Mouse (Mus musculus): ENCODE results near the gene Timd2. TPM values are rescaled to one million over a fixed set of nuclear protein-coding genes. Genes with fewer than 3 reads are reported as not detected.
"Not testable (repeated sequence)": the region's sequence is repeated elsewhere in the genome, so short reads cannot be mapped to it uniquely, and the experiment has no call there.

The Timd2 gene
- polyA plus RNA-seq, 1 experiment = 7.5 TPM

DNA sequence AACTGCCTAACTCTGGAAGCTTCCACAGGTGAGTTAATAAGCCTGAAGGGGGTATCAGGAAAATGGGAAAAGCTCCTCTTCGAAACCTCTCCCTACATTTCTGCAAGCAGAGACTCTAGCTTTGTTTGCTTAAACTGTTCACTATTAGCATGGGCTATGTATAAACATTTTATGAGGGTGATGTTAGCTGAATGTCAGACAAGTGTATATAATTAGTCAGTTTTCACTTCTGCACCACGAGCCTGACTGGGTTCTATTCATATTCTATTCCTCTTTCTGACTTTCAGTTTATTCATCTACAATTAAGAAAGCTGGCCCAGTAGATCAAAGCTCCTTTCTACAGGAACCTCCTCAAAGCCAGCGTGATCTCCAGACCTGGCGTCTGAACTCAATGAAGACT lies 32.6 kb upstream of the Timd2 start:
- no peak for TF ChIP-seq CTCF (conservative IDR thresholded peaks at IDR 0.05; ENCODE audit: insufficient read depth, insufficient read length, low read depth, low read length)
- TF ChIP-seq POLR2A (IDR thresholded peaks at IDR 0.05; ENCODE audit: low read depth, low read length) = no peak

DNA sequence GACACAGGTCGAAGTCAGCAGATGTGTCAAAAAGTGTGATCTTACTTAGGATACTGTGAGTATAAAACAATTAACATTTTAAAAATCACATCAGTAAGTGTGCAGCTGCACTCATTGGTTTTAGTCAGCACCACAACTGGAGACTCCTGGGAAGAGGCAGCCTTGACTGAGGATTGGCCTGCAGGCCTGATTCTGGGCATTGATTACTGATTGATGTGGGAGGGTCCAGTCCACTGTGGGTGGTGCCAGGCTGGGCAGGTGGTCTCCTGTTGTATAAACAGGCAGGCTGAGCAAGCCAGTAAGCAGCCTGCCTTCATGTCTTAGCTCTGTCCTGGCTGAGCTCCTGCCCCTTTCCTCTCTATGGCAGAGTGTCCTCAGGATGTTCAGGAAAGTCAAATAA lies 28.2 kb upstream of the Timd2 start, which contains the start of gene Havcr1:
TSS of gene Havcr1 (plus strand) at position 5 of the 400 bp plus-strand sequence.
- H3K4me1 ChIP-seq (ENCODE audit: control insufficient read depth, insufficient read depth, low read length); H3K36me3 ChIP-seq (ENCODE audit: control insufficient read depth, insufficient read depth, low read length); H3K4me3 ChIP-seq (ENCODE audit: insufficient read depth, low read depth, low read length); H3K27me3 ChIP-seq (replicated peaks; ENCODE audit: control insufficient read depth, insufficient read depth, low read length); DNase-seq: not testable (repeated sequence)
- H3K27ac ChIP-seq (ENCODE audit: insufficient read depth, low read depth, low read length) = 0 out of 2 replicates have a peak within 1 kb of the TSS, but pooled peaks have one; percentile 45
- 86% methylated on average over 1 of the region's 1 CpGs for WGBS

More for the DNA sequence above, 32.6 kb upstream of the Timd2 start:
- Histone ChIP-seq H3K27ac (ENCODE audit: insufficient read depth, low read depth, low read length) (no peak overlapping the region), H3K4me1 (ENCODE audit: control insufficient read depth, insufficient read depth, low read length) (peaks cover 3% of the 10 kb centered on the region; the same call in 1 of the 2 replicates), H3K36me3 (ENCODE audit: control insufficient read depth, insufficient read depth, low read length) (no peaks in the 10 kb centered on the region), H3K27me3 (replicated peaks; ENCODE audit: control insufficient read depth, insufficient read depth, low read length) (no peaks in the 10 kb centered on the region), H3K4me3 (ENCODE audit: insufficient read depth, low read depth, low read length) (no peak overlapping the region)
- 88% methylated on average over 4 of the region's 4 CpGs for WGBS
- no peak for DNase-seq

DNA sequence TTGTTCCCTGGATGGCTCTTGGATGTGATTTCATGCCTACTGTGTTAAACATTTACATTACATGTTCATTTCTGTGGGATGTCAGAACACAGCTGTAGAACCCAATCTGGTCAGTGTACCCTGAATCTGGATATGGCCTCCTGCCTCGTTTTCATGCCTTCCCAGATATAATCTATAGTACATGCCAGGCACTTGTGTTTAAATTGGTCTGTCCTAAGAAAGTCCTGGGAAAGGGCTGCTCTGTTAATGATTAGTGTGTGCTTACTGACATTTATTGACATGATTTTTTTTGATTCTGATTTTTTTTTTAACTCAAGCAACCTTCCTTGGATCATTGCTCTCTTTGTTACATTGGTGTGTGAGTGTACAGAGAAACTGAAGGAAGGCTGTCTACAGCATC lies 27.8 kb upstream of the Timd2 start:
- DNase-seq = peak; percentile 15
- Histone ChIP-seq H3K27ac (ENCODE audit: insufficient read depth, low read depth, low read length) (0 out of 2 replicates have a peak overlapping the region, but pooled peaks have one; percentile 45), H3K27me3 (replicated peaks; ENCODE audit: control insufficient read depth, insufficient read depth, low read length) (no peaks in the 10 kb centered on the region), H3K4me3 (ENCODE audit: insufficient read depth, low read depth, low read length) (no peak overlapping the region), H3K36me3 (ENCODE audit: control insufficient read depth, insufficient read depth, low read length) (no peaks in the 10 kb centered on the region), H3K4me1 (ENCODE audit: control insufficient read depth, insufficient read depth, low read length) (peaks cover 3% of the 10 kb centered on the region; the same call in 1 of the 2 replicates)
- 36% methylated on average over 1 of the region's 1 CpGs for WGBS
- TF ChIP-seq POLR2A (IDR thresholded peaks at IDR 0.05; ENCODE audit: low read depth, low read length) (no peak), CTCF (conservative IDR thresholded peaks at IDR 0.05; ENCODE audit: insufficient read depth, insufficient read length, low read depth, low read length) (no peak)

DNA sequence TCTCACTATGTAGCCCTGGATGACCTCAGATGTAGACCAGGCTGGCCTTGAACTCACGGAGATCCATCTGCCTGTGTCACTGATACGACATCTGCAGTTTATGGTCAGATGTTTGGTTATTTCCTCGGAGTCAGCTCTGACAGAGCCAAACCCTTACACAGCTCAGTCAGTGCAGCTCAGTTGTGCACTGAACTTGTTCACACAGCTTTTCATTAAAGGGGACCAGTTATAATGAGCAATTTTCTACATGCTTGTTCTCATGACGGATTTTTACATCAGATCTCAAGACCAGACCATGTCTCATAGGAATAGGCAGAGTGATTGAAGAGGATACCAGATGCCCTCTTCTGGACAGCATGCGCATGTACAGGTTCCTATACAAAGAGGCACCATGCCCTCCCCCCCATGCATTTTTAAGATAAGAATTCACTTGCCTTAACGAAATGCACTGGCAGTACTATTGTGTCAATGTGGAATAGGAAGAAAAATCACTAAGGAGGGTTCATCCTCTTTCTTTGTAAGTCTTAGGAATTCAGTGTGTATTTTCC lies 26.5 kb upstream of the Timd2 start:
- no peak overlapping the region for H3K27ac ChIP-seq (ENCODE audit: insufficient read depth, low read depth, low read length)
- WGBS = 59% methylated on average over 6 of the region's 6 CpGs
- no peaks in the 10 kb centered on the region for H3K36me3 ChIP-seq (ENCODE audit: control insufficient read depth, insufficient read depth, low read length)
- TF ChIP-seq POLR2A (IDR thresholded peaks at IDR 0.05; ENCODE audit: low read depth, low read length) = no peak
- TF ChIP-seq CTCF (conservative IDR thresholded peaks at IDR 0.05; ENCODE audit: insufficient read depth, insufficient read length, low read depth, low read length) = peak; percentile 52
- H3K4me3 ChIP-seq (ENCODE audit: insufficient read depth, low read depth, low read length) = no peak overlapping the region
- no peaks in the 10 kb centered on the region for H3K27me3 ChIP-seq (replicated peaks; ENCODE audit: control insufficient read depth, insufficient read depth, low read length)
- peak; percentile 30 for DNase-seq
- peaks cover 3% of the 10 kb centered on the region; the same call in 1 of the 2 replicates for H3K4me1 ChIP-seq (ENCODE audit: control insufficient read depth, insufficient read depth, low read length)

DNA sequence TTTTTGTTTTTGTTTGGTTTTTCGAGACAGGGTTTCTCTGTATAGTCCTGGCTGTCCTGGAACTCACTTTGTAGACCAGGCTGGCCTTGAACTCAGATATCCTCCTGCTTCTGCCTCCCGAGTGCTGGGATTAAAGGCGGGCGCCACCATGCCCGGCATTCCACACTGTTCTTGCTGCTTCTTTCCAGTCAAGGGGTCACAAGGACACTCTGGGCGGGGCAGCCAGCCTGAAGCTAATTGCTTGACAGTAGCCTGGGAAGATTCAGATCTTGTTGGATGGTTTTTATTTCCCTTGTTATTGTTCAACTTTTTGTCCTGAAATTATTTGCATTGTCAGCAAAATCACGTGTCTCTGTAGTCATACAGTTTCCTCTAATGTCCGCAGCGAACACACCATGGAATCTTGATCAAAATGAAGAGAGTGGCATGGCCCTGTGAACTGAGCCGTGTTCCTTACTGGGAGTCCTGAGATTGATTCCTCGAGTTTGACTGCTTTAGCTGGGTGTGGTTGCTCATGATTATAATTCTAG lies 24.7 kb upstream of the Timd2 start:
- Histone ChIP-seq H3K27me3 (replicated peaks; ENCODE audit: control insufficient read depth, insufficient read depth, low read length) (no peaks in the 10 kb centered on the region), H3K36me3 (ENCODE audit: control insufficient read depth, insufficient read depth, low read length) (no peaks in the 10 kb centered on the region), H3K4me1 (ENCODE audit: control insufficient read depth, insufficient read depth, low read length) (peaks cover 3% of the 10 kb centered on the region; the same call in 1 of the 2 replicates), H3K27ac (ENCODE audit: insufficient read depth, low read depth, low read length) (no peak overlapping the region), H3K4me3 (ENCODE audit: insufficient read depth, low read depth, low read length) (no peak overlapping the region)
- WGBS = 65% methylated on average over 11 of the region's 11 CpGs
- no peak for TF ChIP-seq CTCF (conservative IDR thresholded peaks at IDR 0.05; ENCODE audit: insufficient read depth, insufficient read length, low read depth, low read length)
- TF ChIP-seq POLR2A (IDR thresholded peaks at IDR 0.05; ENCODE audit: low read depth, low read length) = no peak
- DNase-seq = peak; percentile 44

DNA sequence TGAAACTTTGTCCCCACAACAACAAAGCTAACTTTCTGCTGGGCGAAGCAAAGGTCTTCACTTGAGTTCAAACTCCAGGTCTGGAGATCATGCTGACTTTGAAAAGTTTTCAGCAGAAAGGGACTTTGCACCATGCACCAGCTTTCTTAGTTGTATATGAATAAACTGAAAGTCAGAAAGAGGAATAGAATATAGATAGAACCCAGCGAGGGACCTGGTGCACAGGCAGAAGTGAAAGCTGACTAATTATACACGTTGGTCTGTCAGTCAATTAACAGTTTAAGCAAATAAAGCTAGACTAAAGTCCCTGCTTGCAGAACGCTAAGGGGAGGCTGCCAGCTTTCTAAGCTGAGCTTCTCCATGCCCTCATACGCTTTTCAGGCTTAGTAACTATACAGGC lies 8.0 kb downstream of the Timd2 start:
- 52% methylated on average over 5 of the region's 5 CpGs for WGBS
- H3K27ac ChIP-seq (ENCODE audit: insufficient read depth, low read depth, low read length) = peak overlapping the region; percentile 67
- H3K4me1 ChIP-seq (ENCODE audit: control insufficient read depth, insufficient read depth, low read length) = peaks cover 3% of the 10 kb centered on the region; the same call in 1 of the 2 replicates
- peak; percentile 84 for DNase-seq
- TF ChIP-seq POLR2A (IDR thresholded peaks at IDR 0.05; ENCODE audit: low read depth, low read length) (no peak), CTCF (conservative IDR thresholded peaks at IDR 0.05; ENCODE audit: insufficient read depth, insufficient read length, low read depth, low read length) (no peak)
- no peaks in the 10 kb centered on the region for H3K36me3 ChIP-seq (ENCODE audit: control insufficient read depth, insufficient read depth, low read length)
- no peak overlapping the region for H3K4me3 ChIP-seq (ENCODE audit: insufficient read depth, low read depth, low read length)
- no peaks in the 10 kb centered on the region for H3K27me3 ChIP-seq (replicated peaks; ENCODE audit: control insufficient read depth, insufficient read depth, low read length)

DNA sequence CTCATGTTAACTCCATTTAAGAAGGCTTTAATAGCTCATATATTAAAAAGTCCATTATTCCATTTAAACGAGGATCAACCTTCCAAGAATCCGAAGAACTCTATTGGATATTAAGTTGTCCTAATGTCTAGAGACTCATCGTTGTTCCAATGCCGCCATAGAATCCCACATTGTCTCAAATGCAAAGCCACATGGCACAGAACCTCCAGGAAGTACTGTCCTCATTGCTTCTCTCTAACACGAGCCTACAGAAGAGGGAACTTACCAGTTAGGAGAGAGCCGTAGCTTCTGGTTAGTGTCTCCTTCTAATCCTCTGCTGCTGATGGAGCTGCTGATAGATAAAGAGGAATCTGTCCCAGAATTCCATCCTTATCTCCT lies 8.6 kb downstream of the Timd2 start:
- DNase-seq = no peak
- WGBS = 75% methylated on average over 6 of the region's 6 CpGs
- peak overlapping the region; percentile 93 for H3K27ac ChIP-seq (ENCODE audit: insufficient read depth, low read depth, low read length)
- H3K4me3 ChIP-seq (ENCODE audit: insufficient read depth, low read depth, low read length) = peak overlapping the region; percentile 47
- peaks cover 3% of the 10 kb centered on the region; the same call in 1 of the 2 replicates for H3K4me1 ChIP-seq (ENCODE audit: control insufficient read depth, insufficient read depth, low read length)
- no peaks in the 10 kb centered on the region for H3K36me3 ChIP-seq (ENCODE audit: control insufficient read depth, insufficient read depth, low read length)
- TF ChIP-seq CTCF (conservative IDR thresholded peaks at IDR 0.05; ENCODE audit: insufficient read depth, insufficient read length, low read depth, low read length) (no peak), POLR2A (IDR thresholded peaks at IDR 0.05; ENCODE audit: low read depth, low read length) (no peak)
- H3K27me3 ChIP-seq (replicated peaks; ENCODE audit: control insufficient read depth, insufficient read depth, low read length) = no peaks in the 10 kb centered on the region

All from kidney, adult 2 months (tissue).